Mouse (Mus musculus) layer of hippocampus, adult 18-20 months (tissue): ENCODE data around the gene Lcat. TPM values are rescaled to one million over a fixed set of nuclear protein-coding genes. Genes with fewer than 3 reads are reported as not detected.

Experiments used
- DNase-seq, 2 experiments: peaks; one replicate each; pipeline ENCODE4 v3.0.0; 2022; ENCODE audit warnings: low spot score in 2 of 2
- microRNA-seq, 2 experiments: library from miRNA; unstranded; fragments of <30 nt; microRNA quantifications; one replicate each; pipeline ENCODE4 v1.2.0; 2021
- total RNA-seq, 2 experiments: library from RNA; stranded (reverse); gene quantifications; 2 replicates each; pipeline ENCODE4 v1.2.3; 2021

The Lcat gene
- total RNA-seq, 2 experiments from 2014 or later: 31.7 to 38.4 TPM

GRCm38 (mm10) chr8:105892432-105892831 lies 50.8 kb downstream of the Lcat start:
- peak in 1 of 2 experiments; percentile 44 for DNase-seq

GRCm38 (mm10) chr8:105890870-105891269 lies 52.3 kb downstream of the Lcat start:
- DNase-seq: peak; percentile 75 to 84

GRCm38 (mm10) chr8:105889756-105890465 lies 53.3 kb downstream of the Lcat start:
- DNase-seq: no peak

Small RNAs within 50 kb of the gene (microRNA-seq; reads per million reads assigned to microRNA genes)
- 0 reads per million in 2 experiments for gene Mir7074

Other genes starting within 250 kb of the Lcat start
- 10 to 100 TPM; 46.1 to 47.4 TPM for gene Acd, start 242.3 kb downstream of the Lcat start, total RNA-seq
- 10 to 100 TPM; 34.0 to 34.7 TPM for gene Pard6a, start 242.2 kb downstream of the Lcat start, total RNA-seq
- gene 4933405L10Rik, start 235.7 kb downstream of the Lcat start, total RNA-seq: under 1 TPM in 1 of 2 experiments, not detected in 1; 0.27 TPM
- 1 to 10 TPM; 8.8 to 9.6 TPM for gene Enkd1, start 235.2 kb downstream of the Lcat start, total RNA-seq
- gene Gfod2, start 184.7 kb downstream of the Lcat start, total RNA-seq: 10 to 100 TPM; 19.0 to 23.3 TPM
- 10 to 100 TPM; 24.7 to 25.7 TPM for gene Ranbp10, start 116.0 kb downstream of the Lcat start, total RNA-seq
- gene Tsnaxip1, start 115.7 kb downstream of the Lcat start, total RNA-seq: under 1 TPM in 1 of 2 experiments, not detected in 1; 0.25 TPM
- gene Cenpt, start 90.1 kb downstream of the Lcat start, total RNA-seq: 10 to 100 TPM; 12.6 to 12.9 TPM
- 10 to 100 TPM; 43.0 to 46.5 TPM for gene Thap11, start 88.2 kb downstream of the Lcat start, total RNA-seq
- gene Nutf2, start 82.8 kb downstream of the Lcat start, total RNA-seq: 10 to 100 TPM; 29.0 to 41.5 TPM
- 10 to 100 TPM; 63.6 to 67.4 TPM for gene Edc4, start 62.5 kb downstream of the Lcat start, total RNA-seq
- under 1 TPM; 0.57 to 0.99 TPM for gene Nrn1l, start 49.8 kb downstream of the Lcat start, total RNA-seq
- gene Pskh1, start 42.9 kb downstream of the Lcat start, total RNA-seq: 1 to 10 TPM; 6.5 to 7.3 TPM
- gene Ctrl, start 9.5 kb downstream of the Lcat start, total RNA-seq: 1 to 10 TPM; 1.1 to 1.8 TPM
- gene Psmb10, start 4.9 kb downstream of the Lcat start, total RNA-seq: 10 to 100 TPM; 62.5 to 74.3 TPM
- gene Slc12a4, start 22.7 kb upstream of the Lcat start, total RNA-seq: 10 to 100 TPM; 18.6 to 20.8 TPM
- not detected for gene Dpep3, start 36.0 kb upstream of the Lcat start, total RNA-seq
- 10 to 100 TPM; 15.6 to 16.2 TPM for gene Dus2, start 48.0 kb upstream of the Lcat start, total RNA-seq
- not detected for gene Dpep2nb, start 62.6 kb upstream of the Lcat start, total RNA-seq
- gene Ddx28, start 68.5 kb upstream of the Lcat start, total RNA-seq: 10 to 100 TPM; 14.3 to 15.4 TPM
- 10 to 100 TPM; 10.9 to 12.0 TPM for gene Nfatc3, start 115.5 kb upstream of the Lcat start, total RNA-seq
- under 1 TPM in 1 of 2 experiments, not detected in 1; 0.12 TPM for gene Esrp2, start 193.6 kb upstream of the Lcat start, total RNA-seq
- 10 to 100 TPM; 22.8 to 25.6 TPM for gene Pla2g15, start 207.0 kb upstream of the Lcat start, total RNA-seq
- 10 to 100 TPM; 18.6 to 20.8 TPM for gene Slc7a6, start 225.5 kb upstream of the Lcat start, total RNA-seq